Mouse (Mus musculus) left cerebral cortex, postnatal 14 days (tissue): ENCODE measurements at regions not wholly inside any gene's neighbourhood (a gene's known extent, or its start where the extent isn't known, plus 50 kb on each side); places are given as distances from the start of the nearest gene placed in this dataset.

ENCODE experiments used
- DNase-seq, 2 experiments: peaks; one replicate each; pipeline ENCODE4 v3.0.0; 2021 to 2022; ENCODE audit warnings: low spot score in 2 of 2, mixed read lengths in 1 of 2
- intact Hi-C: fragments of 180-260 bp; cut with DNase I; formaldehyde crosslinking; loops from one replicate; pipeline ENCODE4 v1.15.1; 2025

GRCm38 (mm10) chr5:6356161-6356560, 607.0 kb upstream of the Steap1 start:
- intact Hi-C loops = no loop called here
- DNase-seq = peak in 1 of 2 experiments; percentile 2

- peak in 1 of 2 experiments; percentile 6 for DNase-seq
- intact Hi-C loops = no loop called here
Observed at GRCm38 (mm10) chr5:6347279-6347678, 598.2 kb upstream of the Steap1 start.

- DNase-seq = peak in 1 of 2 experiments; percentile 8
Observed at GRCm38 (mm10) chr5:6344751-6345150, 595.6 kb upstream of the Steap1 start.

GRCm38 (mm10) chr5:6329611-6330010, 580.5 kb upstream of the Steap1 start:
- intact Hi-C loops = no loop called here
- DNase-seq = no peak

More at GRCm38 (mm10) chr5:6344751-6345150, 595.6 kb upstream of the Steap1 start:
- intact Hi-C loops = no loop called here

- no peak for DNase-seq
- intact Hi-C loops = no loop called here
Observed at GRCm38 (mm10) chr5:6328555-6328954, 579.4 kb upstream of the Steap1 start.

GRCm38 (mm10) chr5:6298571-6298970, 549.4 kb upstream of the Steap1 start:
- intact Hi-C loops = no loop called here
- no peak for DNase-seq

GRCm38 (mm10) chr5:6294336-6294735, 545.2 kb upstream of the Steap1 start:
- DNase-seq = no peak
- intact Hi-C loops = no loop called here

- no peak for DNase-seq
- intact Hi-C loops = no loop called here
Observed at GRCm38 (mm10) chr5:6251207-6251606, 502.1 kb upstream of the Steap1 start.
